Mouse (Mus musculus) c-Kit-positive CD71-positive TER-119-negative erythroid progenitor cells, embryonic 14.5 days (primary cell): ENCODE measurements around the gene Ecpas.

Experiments
- DNase-seq: peaks from one replicate; pipeline ENCODE4 v3.0.0-alpha.2; 2013; ENCODE audit warnings: low read depth

Gene Ecpas

GRCm38 (mm10) chr4:58912629-58913335 is at the start of gene Ecpas:
TSS of gene Ecpas (minus strand) at chr4:58912749.
- DNase-seq = no peak

- no peak for DNase-seq
These were observed 49.2 kb upstream of the Ecpas start for GRCm38 (mm10) chr4:58961719-58962118.

GRCm38 (mm10) chr4:58952630-58953029 is 40.1 kb upstream of the Ecpas start:
- DNase-seq = no peak

GRCm38 (mm10) chr4:58948391-58948790 is 35.8 kb upstream of the Ecpas start:
- DNase-seq = no peak

GRCm38 (mm10) chr4:58944695-58945094 is 32.1 kb upstream of the Ecpas start:
- DNase-seq = no peak

- DNase-seq = no peak
These were observed 31.6 kb upstream of the Ecpas start for GRCm38 (mm10) chr4:58944206-58944553.

GRCm38 (mm10) chr4:58943420-58944205 is 31.1 kb upstream of the Ecpas start, which contains the start of gene Zkscan16:
TSS of gene Zkscan16 (plus strand) at chr4:58943628.
- peak; percentile 17 for DNase-seq

GRCm38 (mm10) chr4:58942942-58943341 is 30.4 kb upstream of the Ecpas start:
- no peak for DNase-seq

GRCm38 (mm10) chr4:58941638-58942037 is 29.1 kb upstream of the Ecpas start:
- DNase-seq = no peak

- DNase-seq = no peak
These were observed 23.3 kb upstream of the Ecpas start for GRCm38 (mm10) chr4:58935846-58936245.

- DNase-seq = peak; percentile 30
These were observed 22.4 kb upstream of the Ecpas start for GRCm38 (mm10) chr4:58934746-58935476.

- no peak for DNase-seq
These were observed 21.8 kb upstream of the Ecpas start for GRCm38 (mm10) chr4:58934308-58934707.

GRCm38 (mm10) chr4:58932541-58932940 is 20.0 kb upstream of the Ecpas start:
- no peak for DNase-seq

GRCm38 (mm10) chr4:58927661-58928060 is 15.1 kb upstream of the Ecpas start:
- no peak for DNase-seq

- DNase-seq = no peak
These were observed 13.6 kb upstream of the Ecpas start for GRCm38 (mm10) chr4:58926120-58926519.

GRCm38 (mm10) chr4:58925664-58926063 is 13.1 kb upstream of the Ecpas start:
- DNase-seq = no peak

GRCm38 (mm10) chr4:58923933-58924332 is 11.4 kb upstream of the Ecpas start:
- no peak for DNase-seq

GRCm38 (mm10) chr4:58915081-58915826 is 2.7 kb upstream of the Ecpas start:
- DNase-seq = no peak

GRCm38 (mm10) chr4:58913336-58914026 is 932 bp upstream of the Ecpas start:
- DNase-seq = no peak

- DNase-seq = no peak
These were observed 519 bp downstream of the Ecpas start for GRCm38 (mm10) chr4:58911831-58912628.
